Mouse (Mus musculus) hindbrain, embryonic 15.5 days (tissue): Measurements from ENCODE around the gene Mrps23. TPM values are rescaled to one million over a fixed set of nuclear protein-coding genes. Genes with fewer than 3 reads are reported as not detected.
A peak's percentile ranks its signal among the peaks of the same experiment; 100 is the strongest.

Experiments used
- ATAC-seq: fragments of 200-750 bp; cut with Nextera tagmentation; 2 replicates; pipeline ENCODE4 v1.8.0; 2017; ENCODE audit warnings: low read depth, moderate number of reproducible peaks, moderate TSS enrichment; ENCODE audit not compliant: low FRiP score
- H3K27ac ChIP-seq: fragments of 300-500 bp; sonication (generic); replicated peaks from 2 replicates; pipeline ENCODE4 v1.5.1; 2015; ENCODE audit warnings: mild to moderate bottlenecking, inconsistent platforms
- H3K27me3 ChIP-seq: fragments of 300-500 bp; sonication (generic); 2 replicates; pipeline ENCODE4 v1.6.1; 2015; ENCODE audit warnings: control low read depth, inconsistent platforms
- H3K36me3 ChIP-seq: fragments of 300-500 bp; sonication (generic); 2 replicates; pipeline ENCODE4 v1.6.1; 2015; ENCODE audit warnings: control low read depth, inconsistent platforms
- H3K4me1 ChIP-seq: fragments of 300-500 bp; sonication (generic); replicated peaks from 2 replicates; pipeline ENCODE4 v1.6.1; 2015; ENCODE audit warnings: control low read depth, inconsistent platforms
- H3K4me2 ChIP-seq: fragments of 300-500 bp; sonication (generic); 2 replicates; pipeline ENCODE4 v1.6.1; 2015; ENCODE audit warnings: moderate library complexity, mild to moderate bottlenecking, inconsistent platforms
- H3K4me3 ChIP-seq: fragments of 300-500 bp; sonication (generic); 2 replicates; pipeline ENCODE4 v1.5.1; 2015; ENCODE audit warnings: mild to moderate bottlenecking, inconsistent platforms
- H3K9ac ChIP-seq: fragments of 300-500 bp; sonication (generic); 2 replicates; pipeline ENCODE4 v1.6.1; 2015; ENCODE audit warnings: inconsistent platforms
- H3K9me3 ChIP-seq: fragments of 300-500 bp; sonication (generic); 2 replicates; pipeline ENCODE4 v1.6.1; 2016; ENCODE audit warnings: control low read depth, inconsistent platforms
- WGBS: fragments of 180-500 bp; shearing (Covaris S2); methylation state at CpG from one replicate; pipeline ENCODE4 v1.1.7; 2015; 5-methylcytosine and 5-hydroxymethylcytosine counted together
- polyA plus RNA-seq: library from polyadenylated mRNA; unstranded; fragments of >200 nt; fragmentation: Nextera tagmentation; extraction: Ambion mirVana; gene quantifications from 2 replicates; pipeline ENCODE4 v1.2.1, GENCODE M21; 2015

Mrps23 gene
- polyA plus RNA-seq, 1 experiment from 2014 or later: 61.7 TPM

- Histone ChIP-seq H3K36me3 (no peaks in the 10 kb centered on the region), H3K4me2 (peak overlapping the region; percentile 19; the same call in 1 of the 2 replicates), H3K27me3 (no peaks in the 10 kb centered on the region), H3K4me1 (peaks cover 33% of the 10 kb centered on the region), H3K9me3 (no peaks in the 10 kb centered on the region), H3K27ac (peak overlapping the region; percentile 75), H3K9ac (no peak overlapping the region), H3K4me3 (no peak overlapping the region)
- peak; percentile 80; the same call in 1 of the 2 replicates for ATAC-seq
- WGBS: 7% methylated on average over 10 of the region's 10 CpGs
Observed at GRCm38 (mm10) chr11:88240736-88241353, 36.7 kb downstream of the Mrps23 start.

GRCm38 (mm10) chr11:88241468-88242301, 37.5 kb downstream of the Mrps23 start:
- H3K27me3 ChIP-seq: no peaks in the 10 kb centered on the region
- no peak overlapping the region for H3K9ac ChIP-seq
- H3K4me2 ChIP-seq: no peak overlapping the region
- H3K36me3 ChIP-seq: no peaks in the 10 kb centered on the region
- no peak overlapping the region for H3K4me3 ChIP-seq
- H3K9me3 ChIP-seq: no peaks in the 10 kb centered on the region
- no peak for ATAC-seq
- H3K27ac ChIP-seq: peak overlapping the region; percentile 75
- 37% methylated on average over 12 of the region's 12 CpGs for WGBS
- H3K4me1 ChIP-seq: peaks cover 30% of the 10 kb centered on the region

- Histone ChIP-seq H3K4me2 (no peak overlapping the region), H3K4me3 (no peak overlapping the region), H3K27ac (no peak overlapping the region), H3K36me3 (no peaks in the 10 kb centered on the region), H3K9ac (no peak overlapping the region), H3K4me1 (peaks cover 17% of the 10 kb centered on the region), H3K9me3 (no peaks in the 10 kb centered on the region), H3K27me3 (no peaks in the 10 kb centered on the region)
- ATAC-seq: no peak
- WGBS: 79% methylated on average over 14 of the region's 14 CpGs
Observed at GRCm38 (mm10) chr11:88245581-88246170, 41.5 kb downstream of the Mrps23 start.

- no peaks in the 10 kb centered on the region for H3K27me3 ChIP-seq
- H3K4me1 ChIP-seq: peaks cover 25% of the 10 kb centered on the region
- WGBS: 51% methylated on average over 5 of the region's 5 CpGs
- H3K9ac ChIP-seq: no peak overlapping the region
- ATAC-seq: no peak
- H3K36me3 ChIP-seq: no peaks in the 10 kb centered on the region
- no peak overlapping the region for H3K4me2 ChIP-seq
- H3K9me3 ChIP-seq: no peaks in the 10 kb centered on the region
- no peak overlapping the region for H3K4me3 ChIP-seq
- no peak overlapping the region for H3K27ac ChIP-seq
Observed at GRCm38 (mm10) chr11:88248636-88249035, 44.4 kb downstream of the Mrps23 start.

GRCm38 (mm10) chr11:88250568-88250967, 46.4 kb downstream of the Mrps23 start:
- 95% methylated on average over 3 of the region's 3 CpGs for WGBS
- no peak overlapping the region for H3K27ac ChIP-seq
- H3K36me3 ChIP-seq: no peaks in the 10 kb centered on the region
- H3K9ac ChIP-seq: no peak overlapping the region
- H3K9me3 ChIP-seq: no peaks in the 10 kb centered on the region
- no peak overlapping the region for H3K4me3 ChIP-seq
- peaks cover 33% of the 10 kb centered on the region for H3K4me1 ChIP-seq
- H3K4me2 ChIP-seq: no peak overlapping the region
- no peaks in the 10 kb centered on the region for H3K27me3 ChIP-seq
- ATAC-seq: no peak

GRCm38 (mm10) chr11:88251295-88251694, 47.1 kb downstream of the Mrps23 start:
- ATAC-seq: no peak
- H3K4me3 ChIP-seq: no peak overlapping the region
- peaks cover 33% of the 10 kb centered on the region for H3K4me1 ChIP-seq
- 65% methylated on average over 7 of the region's 7 CpGs for WGBS
- no peaks in the 10 kb centered on the region for H3K9me3 ChIP-seq
- no peaks in the 10 kb centered on the region for H3K36me3 ChIP-seq
- no peak overlapping the region for H3K4me2 ChIP-seq
- H3K27me3 ChIP-seq: no peaks in the 10 kb centered on the region
- no peak overlapping the region for H3K27ac ChIP-seq
- no peak overlapping the region for H3K9ac ChIP-seq

- peak; percentile 88 for ATAC-seq
- H3K4me2 ChIP-seq: peak overlapping the region; percentile 46
- 0 out of 2 replicates have a peak overlapping the region, but pooled peaks have one; percentile 10 for H3K4me3 ChIP-seq
- H3K9ac ChIP-seq: no peak overlapping the region
- H3K36me3 ChIP-seq: no peaks in the 10 kb centered on the region
- H3K27me3 ChIP-seq: no peaks in the 10 kb centered on the region
- peaks cover 33% of the 10 kb centered on the region for H3K4me1 ChIP-seq
- H3K9me3 ChIP-seq: no peaks in the 10 kb centered on the region
- 15% methylated on average over 22 of the region's 22 CpGs for WGBS
- peak overlapping the region; percentile 70 for H3K27ac ChIP-seq
Observed at GRCm38 (mm10) chr11:88251972-88252766, 48.0 kb downstream of the Mrps23 start.

GRCm38 (mm10) chr11:88252767-88253513, 48.8 kb downstream of the Mrps23 start:
- ATAC-seq: peak; percentile 74
- Histone ChIP-seq H3K4me2 (no peak overlapping the region), H3K36me3 (no peaks in the 10 kb centered on the region), H3K4me1 (peaks cover 33% of the 10 kb centered on the region), H3K27me3 (no peaks in the 10 kb centered on the region), H3K4me3 (no peak overlapping the region), H3K27ac (peak overlapping the region; percentile 70), H3K9me3 (no peaks in the 10 kb centered on the region), H3K9ac (no peak overlapping the region)
- 11% methylated on average over 10 of the region's 18 CpGs for WGBS

GRCm38 (mm10) chr11:88253514-88254167, 49.5 kb downstream of the Mrps23 start:
- 18% methylated on average over 7 of the region's 7 CpGs for WGBS
- no peak overlapping the region; the same call in 1 of the 2 replicates for H3K4me2 ChIP-seq
- no peak overlapping the region for H3K9ac ChIP-seq
- H3K9me3 ChIP-seq: no peaks in the 10 kb centered on the region
- peaks cover 33% of the 10 kb centered on the region for H3K4me1 ChIP-seq
- H3K36me3 ChIP-seq: no peaks in the 10 kb centered on the region
- H3K27me3 ChIP-seq: no peaks in the 10 kb centered on the region
- H3K4me3 ChIP-seq: no peak overlapping the region
- 0 out of 2 replicates have a peak, but pooled peaks have one; percentile 7 for ATAC-seq
- peak overlapping the region; percentile 70 for H3K27ac ChIP-seq

- Histone ChIP-seq H3K9ac (no peak overlapping the region), H3K4me3 (no peak overlapping the region), H3K4me2 (no peak overlapping the region), H3K27ac (no peak overlapping the region), H3K4me1 (peaks cover 24% of the 10 kb centered on the region), H3K36me3 (no peaks in the 10 kb centered on the region), H3K27me3 (no peaks in the 10 kb centered on the region), H3K9me3 (no peaks in the 10 kb centered on the region)
- ATAC-seq: no peak
- WGBS: 87% methylated on average over 4 of the region's 4 CpGs
Observed at GRCm38 (mm10) chr11:88257700-88258099, 53.5 kb downstream of the Mrps23 start.

GRCm38 (mm10) chr11:88258212-88258611, 54.0 kb downstream of the Mrps23 start:
- Histone ChIP-seq H3K27ac (no peak overlapping the region), H3K9me3 (no peaks in the 10 kb centered on the region)
- 85% methylated on average over 4 of the region's 4 CpGs for WGBS

More at GRCm38 (mm10) chr11:88258212-88258611, 54.0 kb downstream of the Mrps23 start:
- H3K36me3 ChIP-seq: no peaks in the 10 kb centered on the region
- H3K4me3 ChIP-seq: no peak overlapping the region
- no peak for ATAC-seq
- H3K4me2 ChIP-seq: no peak overlapping the region
- H3K27me3 ChIP-seq: no peaks in the 10 kb centered on the region
- H3K4me1 ChIP-seq: peaks cover 19% of the 10 kb centered on the region
- H3K9ac ChIP-seq: no peak overlapping the region
